Mouse (Mus musculus) bone marrow, adult 2 months (tissue): ENCODE data around the gene Megf11.

Experiments
- CTCF ChIP-seq: fragments of 200-500 bp; IDR thresholded peaks from 2 replicates; pipeline ENCODE4 v1.5.1; 2011; ENCODE audit warnings: low read length, control low read depth; ENCODE audit not compliant: control insufficient read depth, insufficient read depth
- POLR2A ChIP-seq: fragments of 200-500 bp; IDR thresholded peaks from 2 replicates; pipeline ENCODE4 v1.6.1; 2011; ENCODE audit warnings: low read depth, mild to moderate bottlenecking, control low read depth, low read length, borderline replicate concordance; ENCODE audit not compliant: control insufficient read depth

DNA sequence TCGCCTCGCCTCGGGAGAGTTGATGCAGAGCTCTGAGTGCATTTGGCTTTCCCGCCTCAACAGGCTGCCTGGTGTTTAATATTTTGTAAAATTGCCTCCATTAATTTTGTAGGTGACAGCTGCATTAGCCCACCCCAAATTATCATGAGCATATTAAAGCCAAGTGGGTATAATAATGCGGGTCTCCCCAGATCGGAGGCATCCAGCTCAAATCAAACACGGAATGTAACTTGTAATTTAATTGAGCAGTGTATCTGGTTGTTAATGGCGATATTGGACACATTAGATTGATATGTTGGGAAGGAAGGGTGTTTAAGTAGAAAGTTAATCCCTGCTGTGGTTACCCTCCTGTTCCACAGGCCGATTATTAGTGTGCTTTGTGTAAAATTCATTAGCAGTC, 264.0 kb downstream of the Megf11 start:
- TF ChIP-seq POLR2A (no peak), CTCF (no peak)
